Mouse (Mus musculus): ENCODE results near the gene Ppil1. TPM values are rescaled to one million over a fixed set of nuclear protein-coding genes. Genes with fewer than 3 reads are reported as not detected.
A peak's percentile ranks its signal among the peaks of the same experiment; 100 is the strongest.
"Not testable (repeated sequence)": the region's sequence is repeated elsewhere in the genome, so short reads cannot be mapped to it uniquely, and the experiment has no call there.

Ppil1 gene
- polyA plus RNA-seq, 1 experiment: 30.1 TPM

DNA sequence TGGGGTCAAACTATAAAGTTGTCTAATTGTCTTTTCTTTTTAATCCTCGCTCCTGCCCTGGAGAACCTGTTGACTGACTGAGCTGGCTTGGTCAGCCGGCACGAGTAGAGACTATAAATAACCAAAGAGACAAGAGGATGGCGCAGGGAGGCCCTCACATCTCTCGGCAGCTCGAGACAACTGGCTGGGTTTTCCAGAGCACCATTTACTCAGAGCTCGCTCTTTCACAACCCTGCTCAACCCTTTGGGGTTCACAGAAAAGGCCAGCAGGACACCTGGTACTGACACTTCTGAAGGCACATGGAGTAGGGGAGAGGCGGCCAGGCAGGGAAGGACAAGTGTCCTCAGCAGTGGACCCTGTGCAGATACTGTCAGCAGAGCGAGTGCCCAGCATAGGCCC, 10.3 kb downstream of the Ppil1 start:
- Histone ChIP-seq H3K4me2 (ENCODE audit: low read depth) (no peak overlapping the region), H3K36me3 (ENCODE audit: control insufficient read depth, insufficient read depth) (peaks cover 2% of the 10 kb centered on the region), H3ac (ENCODE audit: control insufficient read depth, insufficient read length) (no peak overlapping the region), H3K27me3 (ENCODE audit: control insufficient read depth, insufficient read depth, insufficient read length) (no peaks in the 10 kb centered on the region), H3K4me3 (no peak overlapping the region), H3K79me2 (ENCODE audit: control insufficient read depth, insufficient read depth) (peaks cover 23% of the 10 kb centered on the region)
- no peak for TF ChIP-seq MYOD1 (IDR thresholded peaks at IDR 0.05; ENCODE audit: control insufficient read depth in 1 of 3, insufficient read length in 2 of 3, low read depth in 2 of 3)

DNA sequence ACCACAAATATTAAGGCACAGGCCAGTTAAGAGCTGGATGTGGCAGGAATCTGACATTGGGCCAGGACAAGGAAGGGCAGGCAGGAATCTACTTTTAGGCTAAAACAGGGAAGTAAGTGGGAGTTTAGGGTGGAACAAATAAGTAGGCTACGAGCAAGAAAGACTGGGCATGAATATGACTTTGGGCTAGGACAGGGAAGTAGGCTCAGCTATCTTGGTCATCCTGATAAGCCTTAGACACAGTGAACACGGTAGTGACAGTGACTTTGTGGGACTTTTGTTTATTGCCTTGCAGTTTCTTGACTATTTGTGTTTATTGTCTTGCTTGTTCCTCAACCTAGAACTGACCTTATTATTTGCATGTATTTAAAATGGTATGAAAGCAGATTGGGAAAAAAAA, 10.8 kb downstream of the Ppil1 start:
- Histone ChIP-seq H3K79me2 (ENCODE audit: control insufficient read depth, insufficient read depth) (peaks cover 19% of the 10 kb centered on the region), H3K36me3 (ENCODE audit: control insufficient read depth, insufficient read depth) (peaks cover 2% of the 10 kb centered on the region), H3K27me3 (ENCODE audit: control insufficient read depth, insufficient read depth, insufficient read length) (no peaks in the 10 kb centered on the region), H3K4me2 (ENCODE audit: low read depth) (no peak overlapping the region), H3ac (ENCODE audit: control insufficient read depth, insufficient read length) (no peak overlapping the region), H3K4me3 (no peak overlapping the region)
- no peak for TF ChIP-seq MYOD1 (IDR thresholded peaks at IDR 0.05; ENCODE audit: control insufficient read depth in 1 of 3, insufficient read length in 2 of 3, low read depth in 2 of 3)
- no peak for TF ChIP-seq CEBPB (IDR thresholded peaks at IDR 0.05; ENCODE audit: insufficient read depth, poor library complexity, severe bottlenecking)
- no peak for TF ChIP-seq E2F4 (IDR thresholded peaks at IDR 0.05; ENCODE audit: insufficient read depth)
- no peak for TF ChIP-seq USF1 (IDR thresholded peaks at IDR 0.05; ENCODE audit: low read depth)
- TF ChIP-seq SRF (IDR thresholded peaks at IDR 0.05; ENCODE audit: control insufficient read depth, insufficient read length, low read depth): no peak
- TF ChIP-seq TCF3 (IDR thresholded peaks at IDR 0.05; ENCODE audit: insufficient read length, low read depth): no peak
- TF ChIP-seq REST (IDR thresholded peaks at IDR 0.05; ENCODE audit: insufficient read depth, insufficient read length): no peak
- TF ChIP-seq POLR2AphosphoS2 (IDR thresholded peaks at IDR 0.05; ENCODE audit: insufficient read length, low read depth): no peak
- no peak for TF ChIP-seq MYOG (IDR thresholded peaks at IDR 0.05; ENCODE audit: control insufficient read depth in 1 of 3, insufficient read depth in 1 of 3, insufficient read length in 2 of 3, low read depth in 2 of 3)
- no peak for TF ChIP-seq MAX (IDR thresholded peaks at IDR 0.05; ENCODE audit: low read depth)
- no peak for TF ChIP-seq TCF12 (IDR thresholded peaks at IDR 0.05; ENCODE audit: insufficient read depth, poor library complexity, severe bottlenecking)
- TF ChIP-seq POLR2A (IDR thresholded peaks at IDR 0.05; ENCODE audit: insufficient read length, low read depth): no peak

DNA sequence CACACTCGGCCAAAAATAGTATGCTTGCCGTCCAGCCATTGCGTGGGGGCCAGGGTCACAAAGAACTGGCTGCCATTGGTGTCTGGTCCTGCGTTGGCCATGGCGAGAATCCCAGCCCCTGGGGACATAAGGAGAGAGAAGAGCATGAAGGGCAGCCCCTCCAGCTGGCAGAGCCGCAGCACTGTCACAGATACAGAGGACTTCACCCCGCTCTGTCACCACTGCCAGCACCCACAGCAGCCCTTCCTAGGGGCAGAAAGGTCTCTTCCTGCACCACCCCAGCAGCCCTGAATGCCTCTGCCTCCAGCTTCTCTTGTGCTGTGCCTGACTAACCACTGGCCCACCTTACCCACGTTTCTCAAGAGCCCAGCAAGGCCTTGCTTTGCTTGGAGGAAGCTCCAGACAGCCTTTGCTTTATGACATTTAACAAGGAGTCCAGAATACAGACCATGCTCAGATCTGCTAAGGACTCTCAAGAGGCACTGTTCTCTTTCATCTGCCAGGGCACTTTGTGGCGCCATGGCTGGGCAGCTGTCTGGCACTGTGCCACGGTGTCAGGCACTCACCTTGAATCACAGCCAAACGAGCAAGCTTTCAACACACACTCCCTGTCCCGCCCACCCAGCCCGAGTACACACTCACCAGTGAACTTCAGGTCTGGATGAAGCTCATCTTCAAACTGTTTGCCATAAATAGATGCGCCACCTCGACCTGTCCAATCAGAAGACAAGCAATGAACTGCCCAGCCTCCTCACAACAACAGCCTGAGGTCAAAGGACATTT, 12.2 kb downstream of the Ppil1 start:
- H3K79me2 ChIP-seq (ENCODE audit: control insufficient read depth, insufficient read depth): peaks cover 7% of the 10 kb centered on the region
- H3K4me2 ChIP-seq (ENCODE audit: low read depth): no peak overlapping the region
- H3K27me3 ChIP-seq (ENCODE audit: control insufficient read depth, insufficient read depth, insufficient read length): no peaks in the 10 kb centered on the region
- no peak overlapping the region for H3ac ChIP-seq (ENCODE audit: control insufficient read depth, insufficient read length)
- peaks cover 2% of the 10 kb centered on the region for H3K36me3 ChIP-seq (ENCODE audit: control insufficient read depth, insufficient read depth)
- no peak overlapping the region for H3K4me3 ChIP-seq
- TF ChIP-seq MYOG (IDR thresholded peaks at IDR 0.05; ENCODE audit: control insufficient read depth in 1 of 3, insufficient read depth in 1 of 3, insufficient read length in 2 of 3, low read depth in 2 of 3): peak; percentile 11 to 79 (median 71)
- peak in 2 of 3 experiments; percentile 71 to 84 for TF ChIP-seq MYOD1 (IDR thresholded peaks at IDR 0.05; ENCODE audit: control insufficient read depth in 1 of 3, insufficient read length in 2 of 3, low read depth in 2 of 3)
- TF ChIP-seq E2F4 (IDR thresholded peaks at IDR 0.05; ENCODE audit: insufficient read depth): no peak

DNA sequence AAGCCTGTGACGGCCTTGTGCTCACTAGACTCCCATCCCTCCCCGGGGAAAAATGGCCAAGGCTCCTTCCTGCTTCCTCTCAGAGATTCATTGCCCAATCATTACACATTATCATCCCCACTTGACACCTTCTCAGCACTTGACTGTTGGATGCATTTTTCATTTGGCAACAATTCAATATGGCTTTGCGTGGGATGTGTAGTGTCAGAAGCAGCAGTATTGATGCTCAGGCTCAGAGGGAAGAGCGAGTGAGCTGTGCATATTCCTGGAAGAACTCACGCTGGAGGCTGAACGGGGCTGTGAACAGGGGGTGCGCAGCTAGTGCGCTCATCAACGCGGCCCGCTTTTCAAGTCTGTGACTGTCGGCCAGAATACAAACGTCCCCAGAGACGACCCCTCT, 13.0 kb downstream of the Ppil1 start:
- not testable (repeated sequence) for H3K79me2 ChIP-seq (ENCODE audit: control insufficient read depth, insufficient read depth); H3ac ChIP-seq (ENCODE audit: control insufficient read depth, insufficient read length); H3K4me2 ChIP-seq (ENCODE audit: low read depth); H3K4me3 ChIP-seq; H3K36me3 ChIP-seq (ENCODE audit: control insufficient read depth, insufficient read depth); H3K27me3 ChIP-seq (ENCODE audit: control insufficient read depth, insufficient read depth, insufficient read length)

DNA sequence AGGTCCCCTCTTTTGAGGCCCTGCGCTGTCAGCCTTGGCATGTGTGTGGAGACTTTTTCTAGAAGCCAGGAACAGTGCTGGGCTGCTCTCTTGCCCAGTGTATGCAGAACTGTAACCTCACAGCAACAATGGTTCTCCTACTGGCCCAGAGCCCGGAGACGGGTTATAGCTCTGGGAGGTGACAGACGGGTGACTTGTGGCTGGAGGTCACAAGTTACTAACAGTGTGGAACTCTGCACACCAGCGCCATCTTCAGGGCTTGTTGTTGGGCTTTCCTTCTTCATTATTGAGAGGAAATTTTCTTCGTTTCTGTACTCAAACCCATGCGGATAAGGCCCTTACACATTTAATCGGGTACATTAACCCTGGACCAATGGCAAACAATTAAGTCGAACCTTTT, 14.5 kb downstream of the Ppil1 start:
- TF ChIP-seq USF1 (IDR thresholded peaks at IDR 0.05; ENCODE audit: low read depth): no peak
- no peak for TF ChIP-seq MAX (IDR thresholded peaks at IDR 0.05; ENCODE audit: low read depth)
- no peak for TF ChIP-seq MYOG (IDR thresholded peaks at IDR 0.05; ENCODE audit: control insufficient read depth in 1 of 3, insufficient read depth in 1 of 3, insufficient read length in 2 of 3, low read depth in 2 of 3)
- TF ChIP-seq POLR2A (IDR thresholded peaks at IDR 0.05; ENCODE audit: insufficient read length, low read depth): no peak
- no peak for TF ChIP-seq TCF3 (IDR thresholded peaks at IDR 0.05; ENCODE audit: insufficient read length, low read depth)
- TF ChIP-seq REST (IDR thresholded peaks at IDR 0.05; ENCODE audit: insufficient read depth, insufficient read length): no peak
- no peak for TF ChIP-seq SRF (IDR thresholded peaks at IDR 0.05; ENCODE audit: control insufficient read depth, insufficient read length, low read depth)
- no peak for TF ChIP-seq POLR2AphosphoS2 (IDR thresholded peaks at IDR 0.05; ENCODE audit: insufficient read length, low read depth)
- no peak for TF ChIP-seq CEBPB (IDR thresholded peaks at IDR 0.05; ENCODE audit: insufficient read depth, poor library complexity, severe bottlenecking)
- TF ChIP-seq TCF12 (IDR thresholded peaks at IDR 0.05; ENCODE audit: insufficient read depth, poor library complexity, severe bottlenecking): no peak
- no peak for TF ChIP-seq E2F4 (IDR thresholded peaks at IDR 0.05; ENCODE audit: insufficient read depth)
- TF ChIP-seq MYOD1 (IDR thresholded peaks at IDR 0.05; ENCODE audit: control insufficient read depth in 1 of 3, insufficient read length in 2 of 3, low read depth in 2 of 3): no peak
- Histone ChIP-seq H3K36me3 (ENCODE audit: control insufficient read depth, insufficient read depth) (no peaks in the 10 kb centered on the region), H3K4me3 (no peak overlapping the region), H3K4me2 (ENCODE audit: low read depth) (no peak overlapping the region), H3ac (ENCODE audit: control insufficient read depth, insufficient read length) (no peak overlapping the region), H3K27me3 (ENCODE audit: control insufficient read depth, insufficient read depth, insufficient read length) (no peaks in the 10 kb centered on the region), H3K79me2 (ENCODE audit: control insufficient read depth, insufficient read depth) (peaks cover 7% of the 10 kb centered on the region)

Data from myocyte (in vitro differentiated cells).